Mouse (Mus musculus): ENCODE data around the gene 4931406C07Rik.

GRCm38 (mm10) chr9:15240863-15241595 is 65.2 kb downstream of the 4931406C07Rik start:
- no peak for TF ChIP-seq POLR2A (IDR thresholded peaks at IDR 0.05; ENCODE audit: insufficient read depth, low read length)
- no peak for TF ChIP-seq CTCF (IDR thresholded peaks at IDR 0.05; ENCODE audit: low read depth, low read length)
- no peak for TF ChIP-seq EP300 (IDR thresholded peaks at IDR 0.05; ENCODE audit: insufficient read depth, low read depth, low read length)

Measured in ES-Bruce4 (cell line).